Mouse (Mus musculus) stomach, embryonic 16.5 days (tissue): ENCODE data around the gene Prnp. TPM values are rescaled to one million over a fixed set of nuclear protein-coding genes. Genes with fewer than 3 reads are reported as not detected.

Source experiments
- ATAC-seq: fragments of 200-750 bp; cut with Nextera tagmentation; 2 replicates; pipeline ENCODE4 v1.8.0; 2017; ENCODE audit warnings: moderate number of reproducible peaks, moderate TSS enrichment; ENCODE audit not compliant: insufficient read depth, low FRiP score
- H3K27ac ChIP-seq: fragments of 300-500 bp; sonication (generic); 2 replicates; pipeline ENCODE4 v1.5.1; 2014; ENCODE audit warnings: low read length
- H3K27me3 ChIP-seq: fragments of 300-500 bp; sonication (generic); 2 replicates; pipeline ENCODE4 v1.6.1; 2014; ENCODE audit warnings: low read length, control low read depth, mixed read lengths; ENCODE audit not compliant: control insufficient read depth, insufficient read depth
- H3K36me3 ChIP-seq: fragments of 300-500 bp; sonication (generic); 2 replicates; pipeline ENCODE4 v1.6.1; 2014; ENCODE audit warnings: low read length; ENCODE audit not compliant: control insufficient read depth, insufficient read depth
- H3K4me1 ChIP-seq: fragments of 300-500 bp; sonication (generic); 2 replicates; pipeline ENCODE4 v1.6.1; 2014; ENCODE audit warnings: low read length, control low read depth, mixed read lengths; ENCODE audit not compliant: control insufficient read depth, insufficient read depth
- H3K4me2 ChIP-seq: fragments of 300-500 bp; sonication (generic); 2 replicates; pipeline ENCODE4 v1.6.1; 2014; ENCODE audit warnings: low read depth, low read length, mixed read lengths
- H3K4me3 ChIP-seq: fragments of 300-500 bp; sonication (generic); replicated peaks from 2 replicates; pipeline ENCODE4 v1.5.1; 2014; ENCODE audit warnings: mild to moderate bottlenecking, low read length
- H3K9ac ChIP-seq: fragments of 300-500 bp; sonication (generic); 2 replicates; pipeline ENCODE4 v1.6.1; 2014; ENCODE audit warnings: low read length
- H3K9me3 ChIP-seq: fragments of 300-500 bp; sonication (generic); replicated peaks from 2 replicates; pipeline ENCODE4 v1.6.1; 2016; ENCODE audit warnings: low read length, control low read depth; ENCODE audit not compliant: control insufficient read depth
- WGBS: fragments of 180-500 bp; shearing (Covaris S2); extraction: QIAGEN DNeasy Blood & Tissue Kit; methylation state at CpG from one replicate; pipeline ENCODE4 v1.1.7; 2014; 5-methylcytosine and 5-hydroxymethylcytosine counted together
- polyA plus RNA-seq: library from polyadenylated mRNA; unstranded; fragments of >200 nt; fragmentation: Nextera tagmentation; extraction: Ambion mirVana; gene quantifications from 2 replicates; pipeline ENCODE4 v1.2.1, GENCODE M21; 2015

Prnp gene
- polyA plus RNA-seq, 1 experiment from 2014 or later = 73.5 TPM

DNA sequence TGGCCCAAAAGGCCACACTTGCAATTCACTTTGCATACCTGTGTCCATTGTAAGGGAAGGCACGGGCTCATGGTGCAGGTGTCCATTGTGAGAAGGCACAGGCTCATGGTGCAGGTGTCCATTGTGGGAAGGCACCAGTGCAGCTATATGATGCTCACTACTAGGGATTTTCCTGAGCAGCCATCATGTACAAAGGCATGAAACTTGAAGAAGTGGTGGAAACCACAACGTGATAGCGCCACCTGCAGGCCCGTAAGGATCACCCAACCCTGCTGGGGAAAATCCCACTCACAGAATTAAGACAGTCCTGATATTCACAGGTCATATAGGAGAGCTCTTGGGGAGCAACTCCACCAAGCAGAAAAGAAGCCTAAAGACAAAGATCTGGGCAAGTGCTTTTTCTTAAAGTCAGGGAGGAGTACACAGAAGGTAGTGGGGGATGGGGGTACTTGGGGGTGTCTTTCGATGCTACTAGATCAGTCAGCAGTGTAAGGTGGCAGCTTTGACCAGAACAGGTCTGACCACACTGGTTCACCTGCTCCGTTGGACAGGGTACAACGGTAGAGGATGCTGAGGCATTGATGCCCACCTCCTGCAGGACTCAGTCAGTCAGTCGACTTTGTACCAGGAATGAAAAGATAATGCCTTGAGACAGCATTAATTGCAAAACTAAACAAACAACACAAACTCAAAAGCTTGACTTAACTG lies 29.8 kb downstream of the Prnp start:
- 0 out of 2 replicates have a peak, but pooled peaks have one; percentile 22 for ATAC-seq
- Histone ChIP-seq H3K4me1 (peaks cover 3% of the 10 kb centered on the region; the same call in 1 of the 2 replicates), H3K36me3 (no peaks in the 10 kb centered on the region), H3K27me3 (no peaks in the 10 kb centered on the region), H3K4me3 (no peak overlapping the region), H3K4me2 (no peak overlapping the region), H3K9me3 (no peaks in the 10 kb centered on the region), H3K27ac (no peak overlapping the region), H3K9ac (no peak overlapping the region)
- 33% methylated on average over 8 of the region's 8 CpGs for WGBS

DNA sequence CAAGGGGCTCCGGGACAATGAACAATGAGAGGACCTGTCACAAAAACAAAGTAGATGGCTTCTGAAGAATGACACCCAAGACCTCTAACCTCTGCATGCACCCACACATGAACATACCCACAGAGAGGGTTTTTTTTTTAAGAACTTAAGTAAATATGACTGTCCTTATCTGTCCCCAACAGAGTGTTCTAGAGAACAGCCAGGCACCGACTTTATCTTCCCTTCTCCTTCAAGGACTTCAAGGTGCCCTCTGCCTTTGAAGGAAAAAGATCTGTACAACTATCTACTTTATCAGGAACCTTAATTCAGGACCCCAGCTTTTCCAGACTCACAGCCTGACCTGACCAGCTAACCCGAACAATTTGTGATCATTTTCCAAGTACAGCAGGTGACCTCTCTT lies 30.8 kb downstream of the Prnp start:
- no peaks in the 10 kb centered on the region for H3K36me3 ChIP-seq
- 60% methylated on average over 3 of the region's 3 CpGs for WGBS
- no peak for ATAC-seq

DNA sequence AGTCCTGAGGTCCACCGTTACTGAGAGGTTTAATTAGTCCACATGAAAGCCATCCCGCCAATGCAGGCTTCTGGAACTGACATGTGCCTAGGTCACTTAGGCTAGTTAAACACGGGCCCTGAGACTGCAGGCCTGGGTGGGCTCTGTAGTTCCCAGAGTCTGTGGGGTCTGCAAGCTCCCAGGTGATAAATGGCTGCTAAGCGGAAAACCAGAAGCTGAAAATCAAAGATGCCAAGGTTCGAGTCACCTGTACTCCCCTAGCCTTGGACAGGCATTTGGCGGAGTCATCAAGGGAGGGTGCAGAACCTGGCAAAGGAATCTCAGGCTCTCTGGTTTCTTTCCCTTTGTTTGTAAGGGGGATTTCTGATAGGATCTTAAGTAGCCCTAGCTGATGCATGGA lies 31.8 kb downstream of the Prnp start:
- ATAC-seq = no peak
- no peak overlapping the region for H3K4me3 ChIP-seq
- 74% methylated on average over 6 of the region's 6 CpGs for WGBS
- no peak overlapping the region for H3K4me2 ChIP-seq
- H3K27ac ChIP-seq = no peak overlapping the region
- no peaks in the 10 kb centered on the region for H3K36me3 ChIP-seq
- no peaks in the 10 kb centered on the region for H3K4me1 ChIP-seq
- no peaks in the 10 kb centered on the region for H3K27me3 ChIP-seq
- H3K9me3 ChIP-seq = no peaks in the 10 kb centered on the region
- H3K9ac ChIP-seq = no peak overlapping the region

More for the DNA sequence above, 30.8 kb downstream of the Prnp start:
- H3K4me1 ChIP-seq = no peaks in the 10 kb centered on the region
- no peak overlapping the region for H3K4me2 ChIP-seq
- no peak overlapping the region for H3K4me3 ChIP-seq
- H3K27me3 ChIP-seq = no peaks in the 10 kb centered on the region
- no peaks in the 10 kb centered on the region for H3K9me3 ChIP-seq
- no peak overlapping the region for H3K9ac ChIP-seq
- H3K27ac ChIP-seq = no peak overlapping the region

DNA sequence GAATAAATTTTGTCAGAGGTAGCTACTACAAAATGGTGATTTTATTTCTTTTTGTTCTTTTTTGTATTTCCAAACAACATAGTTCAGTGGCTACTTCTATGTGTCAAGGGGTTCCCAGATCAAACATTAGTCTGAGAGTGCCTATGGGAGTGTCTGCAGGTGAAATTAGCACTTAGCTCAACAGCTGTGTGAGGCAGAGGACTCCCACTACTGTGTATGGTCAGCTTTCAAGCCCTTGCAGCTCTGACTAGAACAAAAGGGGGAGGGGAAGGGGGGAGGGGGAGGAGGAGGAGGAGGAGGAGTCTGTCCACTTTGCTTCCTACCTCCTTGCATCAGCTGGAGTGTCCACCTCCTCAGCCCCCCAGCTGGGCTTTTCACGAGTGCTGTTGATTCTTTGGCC lies 34.6 kb downstream of the Prnp start:
- Histone ChIP-seq H3K4me3 (no peak overlapping the region), H3K9ac (no peak overlapping the region), H3K27me3 (no peaks in the 10 kb centered on the region), H3K36me3 (no peaks in the 10 kb centered on the region), H3K27ac (no peak overlapping the region), H3K9me3 (no peaks in the 10 kb centered on the region), H3K4me2 (no peak overlapping the region), H3K4me1 (no peaks in the 10 kb centered on the region)
- WGBS = 13% methylated on average over 1 of the region's 1 CpGs
- ATAC-seq = no peak

DNA sequence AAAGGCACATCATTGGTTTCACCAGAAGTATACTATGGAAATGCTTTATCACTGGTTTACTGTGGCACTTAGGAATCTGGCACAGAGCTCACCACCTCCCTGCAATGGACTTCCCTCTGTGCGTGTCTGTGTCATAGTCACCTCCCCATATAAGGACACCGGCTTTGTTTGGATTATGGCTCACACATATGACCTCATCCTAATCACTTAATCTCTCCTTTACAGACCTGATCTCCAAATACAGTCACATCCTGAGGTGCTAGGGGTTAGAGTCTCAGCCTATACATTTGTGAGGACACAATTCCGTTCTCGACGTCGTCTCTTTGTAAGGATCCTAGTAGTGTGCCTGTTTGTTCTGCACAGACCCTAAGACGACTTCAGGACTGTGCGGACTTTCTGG lies 35.5 kb downstream of the Prnp start:
- Histone ChIP-seq H3K27ac (no peak overlapping the region), H3K9ac (no peak overlapping the region), H3K9me3 (no peaks in the 10 kb centered on the region), H3K27me3 (peaks cover 2% of the 10 kb centered on the region; the same call in 1 of the 2 replicates), H3K36me3 (no peaks in the 10 kb centered on the region), H3K4me2 (no peak overlapping the region), H3K4me1 (no peaks in the 10 kb centered on the region), H3K4me3 (no peak overlapping the region)
- peak; percentile 39; the same call in 1 of the 2 replicates for ATAC-seq
- WGBS = 63% methylated on average over 8 of the region's 8 CpGs

DNA sequence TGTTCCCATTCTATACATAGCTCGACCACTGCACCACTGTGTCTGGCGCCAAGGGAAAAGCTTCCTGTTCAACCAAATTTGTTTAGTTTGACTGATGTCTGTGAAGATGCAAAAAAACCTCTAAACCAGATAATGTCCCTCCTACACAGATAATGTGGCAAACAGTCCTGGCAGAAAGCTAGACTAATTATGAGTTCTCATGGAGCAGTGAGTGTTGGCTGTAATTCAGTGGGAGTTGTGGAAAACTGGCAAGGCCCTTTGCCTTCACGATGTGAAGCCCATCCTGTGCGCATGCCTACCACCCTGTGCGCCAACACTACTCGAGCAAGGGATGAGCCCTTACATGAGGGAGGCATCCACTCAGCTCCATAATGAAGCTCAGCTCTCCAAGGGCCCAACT lies 36.0 kb downstream of the Prnp start:
- Histone ChIP-seq H3K4me1 (no peaks in the 10 kb centered on the region), H3K4me2 (no peak overlapping the region), H3K4me3 (no peak overlapping the region), H3K36me3 (no peaks in the 10 kb centered on the region), H3K27me3 (peaks cover 2% of the 10 kb centered on the region; the same call in 1 of the 2 replicates), H3K9me3 (no peaks in the 10 kb centered on the region), H3K9ac (no peak overlapping the region), H3K27ac (no peak overlapping the region)
- 82% methylated on average over 6 of the region's 6 CpGs for WGBS
- no peak for ATAC-seq

DNA sequence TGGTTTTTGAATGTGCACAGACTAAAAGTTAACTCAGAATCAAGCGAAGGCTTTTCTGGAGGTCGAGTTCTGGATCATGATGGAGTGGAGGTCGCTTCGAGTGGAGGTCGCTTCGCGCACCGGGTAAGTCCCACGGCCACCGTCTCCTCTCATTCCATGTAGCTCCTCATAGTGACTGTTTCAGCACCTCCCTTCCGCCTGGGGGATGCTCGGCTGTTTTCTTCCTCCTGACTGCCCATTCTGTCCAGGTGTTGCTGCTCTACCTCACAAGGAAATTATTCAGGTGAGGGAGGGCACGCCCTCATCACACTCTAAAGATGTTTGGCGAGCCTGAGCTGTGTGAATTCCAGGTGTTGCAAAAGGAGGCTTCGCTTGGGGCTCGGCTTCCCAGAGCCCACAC lies 36.6 kb downstream of the Prnp start:
- Histone ChIP-seq H3K4me3 (no peak overlapping the region), H3K27ac (no peak overlapping the region), H3K9me3 (no peaks in the 10 kb centered on the region), H3K36me3 (no peaks in the 10 kb centered on the region), H3K4me1 (no peaks in the 10 kb centered on the region), H3K27me3 (peaks cover 2% of the 10 kb centered on the region; the same call in 1 of the 2 replicates), H3K4me2 (no peak overlapping the region), H3K9ac (no peak overlapping the region)
- 84% methylated on average over 16 of the region's 16 CpGs for WGBS
- ATAC-seq = no peak

DNA sequence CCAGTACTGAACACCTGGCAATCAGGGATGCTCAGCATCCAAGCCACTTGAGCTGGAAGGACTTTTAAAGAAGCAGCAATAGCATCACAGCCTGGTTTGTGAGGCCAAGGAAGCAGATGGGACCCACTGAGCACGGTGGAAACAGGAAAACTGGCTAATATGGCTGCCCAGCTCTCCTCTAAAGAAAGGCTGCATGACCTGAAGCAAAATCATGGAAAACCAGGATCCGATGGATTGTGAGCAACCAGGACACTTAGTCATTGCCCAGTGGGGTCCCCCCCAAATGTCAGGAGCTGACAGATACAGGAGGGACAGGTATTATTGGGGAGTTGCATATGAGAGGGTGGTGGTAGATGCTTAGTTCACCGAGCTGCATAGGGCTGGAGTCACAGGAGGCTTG lies 38.4 kb downstream of the Prnp start:
- ATAC-seq = no peak
- Histone ChIP-seq H3K4me1 (0 out of 2 replicates have a peak, but pooled peaks cover under 1% of the 10 kb centered on the region), H3K27me3 (peaks cover 8% of the 10 kb centered on the region), H3K36me3 (no peaks in the 10 kb centered on the region), H3K4me2 (no peak overlapping the region), H3K9ac (no peak overlapping the region), H3K9me3 (no peaks in the 10 kb centered on the region), H3K27ac (no peak overlapping the region), H3K4me3 (no peak overlapping the region)
- WGBS = 74% methylated on average over 3 of the region's 3 CpGs

DNA sequence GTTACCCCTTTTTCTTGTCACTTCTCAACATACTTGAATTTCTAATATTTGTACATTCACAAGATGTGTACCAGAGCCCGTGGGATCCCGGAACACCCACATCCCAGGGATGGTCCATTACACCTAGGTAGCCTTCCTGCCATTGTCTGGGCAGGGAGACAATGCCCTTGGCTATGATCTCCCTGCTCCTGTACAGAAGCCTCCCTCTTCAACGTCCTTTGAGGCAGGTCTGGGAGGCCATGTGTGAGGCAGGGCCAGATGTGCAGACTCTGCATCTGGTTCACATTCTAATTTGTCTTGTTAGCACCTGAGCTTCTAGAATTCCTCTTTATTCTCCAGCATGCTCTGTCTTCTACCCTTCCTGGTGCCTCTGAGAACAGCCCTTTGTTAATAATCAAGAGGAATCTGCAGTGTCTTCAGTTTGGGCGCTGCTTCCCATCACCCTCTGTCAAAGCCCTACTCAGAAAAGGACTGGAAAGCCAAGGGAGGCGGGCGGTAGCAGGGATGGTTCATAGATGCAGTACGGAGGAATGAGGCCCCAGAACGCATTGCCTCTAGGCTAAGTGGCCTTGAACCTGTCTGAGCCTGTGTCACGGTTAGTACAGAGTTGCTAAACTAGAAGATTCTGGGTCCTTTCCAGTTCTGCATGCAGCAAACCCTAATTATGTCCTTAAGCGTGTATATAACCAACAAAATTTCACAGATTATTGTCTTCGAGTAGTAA lies 39.4 kb downstream of the Prnp start:
- H3K4me3 ChIP-seq = no peak overlapping the region
- H3K36me3 ChIP-seq = no peaks in the 10 kb centered on the region
- H3K9me3 ChIP-seq = no peaks in the 10 kb centered on the region
- no peak overlapping the region for H3K4me2 ChIP-seq
- no peak for ATAC-seq
- no peak overlapping the region for H3K27ac ChIP-seq
- H3K4me1 ChIP-seq = peaks cover 4% of the 10 kb centered on the region; the same call in 1 of the 2 replicates
- 64% methylated on average over 11 of the region's 11 CpGs for WGBS
- peaks cover 16% of the 10 kb centered on the region for H3K27me3 ChIP-seq
- no peak overlapping the region for H3K9ac ChIP-seq
